Mouse (Mus musculus): ENCODE data around the gene Sept5. TPM values are rescaled to one million over a fixed set of nuclear protein-coding genes. Genes with fewer than 3 reads are reported as not detected.
A peak's percentile ranks its signal among the peaks of the same experiment; 100 is the strongest.

The Sept5 gene
- total RNA-seq, 2 experiments from 2014 or later = 555 to 571 TPM

- intact Hi-C loops (cut with DNase I) = loop anchor here (10.0 kb wide), 1 partner anchor 141 kb away; no protein-coding TSS in a partner anchor
- DNase-seq = no peak
Measured at GRCm38 (mm10) chr16:18586076-18586905, 43.5 kb downstream of the Sept5 start.

GRCm38 (mm10) chr16:18585676-18586075 is 44.1 kb downstream of the Sept5 start:
- DNase-seq = no peak
- intact Hi-C loops (cut with DNase I) = loop anchor here (10.0 kb wide), 1 partner anchor 141 kb away; no protein-coding TSS in a partner anchor

GRCm38 (mm10) chr16:18584901-18585510 is 44.7 kb downstream of the Sept5 start:
- DNase-seq = no peak
- intact Hi-C loops (cut with DNase I) = loop anchor here (10.0 kb wide), 1 partner anchor 140 kb away; no protein-coding TSS in a partner anchor

GRCm38 (mm10) chr16:18583673-18584357 is 45.9 kb downstream of the Sept5 start:
- DNase-seq = no peak
- intact Hi-C loops (cut with DNase I) = loop anchor here (10.0 kb wide), 1 partner anchor 139 kb away; no protein-coding TSS in a partner anchor

GRCm38 (mm10) chr16:18583169-18583568 is 46.6 kb downstream of the Sept5 start:
- no peak for DNase-seq

GRCm38 (mm10) chr16:18582426-18583148 is 47.2 kb downstream of the Sept5 start:
- intact Hi-C loops (cut with DNase I) = loop anchor here (10.0 kb wide), 1 partner anchor 138 kb away; no protein-coding TSS in a partner anchor
- DNase-seq = no peak

More at GRCm38 (mm10) chr16:18583169-18583568, 46.6 kb downstream of the Sept5 start:
- intact Hi-C loops (cut with DNase I) = loop anchor here (10.0 kb wide), 1 partner anchor 138 kb away; no protein-coding TSS in a partner anchor

- intact Hi-C loops (cut with DNase I) = loop anchor here (10.0 kb wide), 1 partner anchor 137 kb away; no protein-coding TSS in a partner anchor
- no peak for DNase-seq
Measured at GRCm38 (mm10) chr16:18581623-18582205, 48.0 kb downstream of the Sept5 start.

- intact Hi-C loops (cut with DNase I) = loop anchor here (10.0 kb wide), 1 partner anchor 136 kb away; no protein-coding TSS in a partner anchor
- DNase-seq = no peak
Measured at GRCm38 (mm10) chr16:18581050-18581622, 48.6 kb downstream of the Sept5 start.

- DNase-seq = no peak
- intact Hi-C loops (cut with DNase I) = loop anchor here (10.0 kb wide), 1 partner anchor 136 kb away; no protein-coding TSS in a partner anchor
Measured at GRCm38 (mm10) chr16:18580389-18580788, 49.4 kb downstream of the Sept5 start.

- intact Hi-C loops (cut with DNase I) = no loop called here
- no peak for DNase-seq
Measured at GRCm38 (mm10) chr16:18577599-18578160, 52.1 kb downstream of the Sept5 start.

- DNase-seq = peak; percentile 43
- intact Hi-C loops (cut with DNase I) = no loop called here
Measured at GRCm38 (mm10) chr16:18577071-18577470, 52.7 kb downstream of the Sept5 start.

- intact Hi-C loops (cut with DNase I) = no loop called here
- no peak for DNase-seq
Measured at GRCm38 (mm10) chr16:18574196-18574595, 55.6 kb downstream of the Sept5 start.

Other genes with a start within 250 kb of the Sept5 start
- 10 to 100 TPM; 22.2 to 24.0 TPM for gene Txnrd2, start 203.6 kb downstream of the Sept5 start, total RNA-seq (2021)
- gene Comt, start 203.1 kb downstream of the Sept5 start, total RNA-seq (2021) = 10 to 100 TPM; 55.5 to 57.3 TPM
- 1 to 10 TPM; 9.0 to 9.2 TPM for gene Gnb1l, start 131.2 kb downstream of the Sept5 start, total RNA-seq (2021)
- 10 to 100 TPM; 11.7 to 11.9 TPM for gene Rtl10, start 131.1 kb downstream of the Sept5 start, total RNA-seq (2021)
- 1 to 10 TPM; 1.2 TPM for gene Tbx1, start 39.3 kb downstream of the Sept5 start, total RNA-seq (2021)
- 10 to 100 TPM; 10.1 to 11.9 TPM for gene Gp1bb, start 7.6 kb downstream of the Sept5 start, total RNA-seq (2021)
- 100 to 1,000 TPM; 107 to 111 TPM for gene Gm49601, start 3.5 kb downstream of the Sept5 start, total RNA-seq (2021)
- gene Cldn5, start 146.9 kb upstream of the Sept5 start, total RNA-seq (2021) = 10 to 100 TPM; 84.4 to 97.1 TPM
- 100 to 1,000 TPM in 1 of 2 experiments, 10 to 100 TPM in 1; 95.2 to 107 TPM for gene Ufd1, start 181.8 kb upstream of the Sept5 start, total RNA-seq (2021)
- 1 to 10 TPM; 4.9 TPM for gene Cdc45, start 182.0 kb upstream of the Sept5 start, total RNA-seq (2021)
- 10 to 100 TPM; 20.2 to 21.9 TPM for gene 2510002D24Rik, start 206.6 kb upstream of the Sept5 start, total RNA-seq (2021)
- gene Gm28539, start 206.6 kb upstream of the Sept5 start, total RNA-seq (2021) = 10 to 100 TPM in 1 of 2 experiments, 1 to 10 TPM in 1; 8.9 to 14.3 TPM
- 10 to 100 TPM; 42.9 to 45.7 TPM for gene Mrpl40, start 246.9 kb upstream of the Sept5 start, total RNA-seq (2021)
- gene Hira, start 247.1 kb upstream of the Sept5 start, total RNA-seq (2021) = 100 to 1,000 TPM; 133 to 134 TPM